Mouse (Mus musculus) kidney, postnatal 0 days (tissue): ENCODE data around the gene Rnf150. TPM values are rescaled to one million over a fixed set of nuclear protein-coding genes. Genes with fewer than 3 reads are reported as not detected.

Experiments used
- ATAC-seq: fragments of 200-750 bp; cut with Nextera tagmentation; replicated peaks from 2 replicates; pipeline ENCODE4 v1.8.0; 2017; ENCODE audit warnings: low read depth, moderate number of reproducible peaks, moderate TSS enrichment, moderate library complexity; ENCODE audit not compliant: low FRiP score
- DNase-seq: peaks from one replicate; pipeline ENCODE4 v3.0.0-alpha.2; 2016; ENCODE audit warnings: low spot score
- H3K27ac ChIP-seq: fragments of 300-500 bp; sonication (generic); 2 replicates; pipeline ENCODE4 v1.5.1; 2014; ENCODE audit warnings: mild to moderate bottlenecking
- H3K27me3 ChIP-seq: fragments of 300-500 bp; sonication (generic); 2 replicates; pipeline ENCODE4 v1.6.1; 2014; ENCODE audit warnings: low read length, mixed read lengths; ENCODE audit not compliant: insufficient read depth
- H3K36me3 ChIP-seq: fragments of 300-500 bp; sonication (generic); 2 replicates; pipeline ENCODE4 v1.6.1; 2014; ENCODE audit warnings: low read length, mixed read lengths; ENCODE audit not compliant: insufficient read depth
- H3K4me1 ChIP-seq: fragments of 300-500 bp; sonication (generic); replicated peaks from 2 replicates; pipeline ENCODE4 v1.6.1; 2014; ENCODE audit warnings: antibody characterized with exemption, low read length, mixed read lengths; ENCODE audit not compliant: insufficient read depth
- H3K4me2 ChIP-seq: fragments of 300-500 bp; sonication (generic); 2 replicates; pipeline ENCODE4 v1.6.1; 2014; ENCODE audit warnings: mild to moderate bottlenecking, low read length, moderate library complexity, mixed read lengths
- H3K4me3 ChIP-seq: fragments of 300-500 bp; sonication (generic); replicated peaks from 2 replicates; pipeline ENCODE4 v1.5.1; 2014; ENCODE audit warnings: low read depth, low read length
- H3K9ac ChIP-seq: fragments of 300-500 bp; sonication (generic); 2 replicates; pipeline ENCODE4 v1.6.1; 2014; ENCODE audit warnings: low read depth, low read length
- H3K9me3 ChIP-seq: fragments of 300-500 bp; sonication (generic); replicated peaks from 2 replicates; pipeline ENCODE4 v1.6.1; 2016; ENCODE audit warnings: low read length, inconsistent platforms, mixed read lengths
- CTCF ChIP-seq: IDR thresholded peaks from 2 replicates; pipeline ENCODE4 v1.5.1; 2016; ENCODE audit warnings: antibody characterized with exemption, low read depth, mild to moderate bottlenecking, moderate library complexity
- WGBS: fragments of 180-500 bp; shearing (Covaris S2); extraction: QIAGEN DNeasy Blood & Tissue Kit; methylation state at CpG from one replicate; pipeline ENCODE4 v1.1.7; 2014; 5-methylcytosine and 5-hydroxymethylcytosine counted together
- polyA plus RNA-seq: library from polyadenylated mRNA; unstranded; fragments of >200 nt; fragmentation: Nextera tagmentation; extraction: Ambion mirVana; gene quantifications from 2 replicates; pipeline ENCODE4 v1.2.1, GENCODE M21; 2015

The Rnf150 gene
- polyA plus RNA-seq = 1.3 and 1.5 TPM in 2 replicates

DNA sequence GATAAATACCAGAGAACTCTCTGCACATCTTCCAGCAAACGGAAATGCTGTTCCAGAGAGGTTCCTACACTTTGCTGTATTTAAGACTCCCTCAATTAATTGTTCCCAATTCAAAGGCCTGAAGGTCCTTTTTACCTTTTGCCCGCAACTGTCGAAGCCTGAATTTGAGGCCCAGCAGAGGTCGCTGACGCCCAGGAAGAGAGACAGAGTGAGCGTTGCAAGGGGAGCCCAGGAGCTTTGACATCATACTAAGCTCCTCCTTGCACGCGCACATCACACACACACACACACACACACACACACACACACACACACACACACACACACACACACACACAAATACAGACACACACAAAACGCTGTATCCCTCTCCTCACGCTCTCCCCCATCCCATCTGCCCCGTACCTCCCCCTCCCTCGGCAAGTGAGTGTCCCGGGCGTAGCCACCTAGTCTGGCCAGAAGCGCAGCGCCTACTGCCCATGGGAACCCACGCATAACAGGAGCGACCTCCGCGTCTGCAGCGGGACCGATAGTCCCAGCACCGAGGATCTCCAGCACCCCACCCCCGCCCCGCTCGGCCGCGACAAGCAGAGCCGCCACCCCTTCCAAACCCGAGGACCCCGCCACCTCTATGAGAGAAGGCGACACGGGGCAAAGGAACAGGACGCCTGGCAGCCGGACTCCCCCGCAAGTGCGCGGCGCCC, at the start of gene Rnf150:
Gene Rnf150 (plus strand): TSS at position 316 of the 704 bp plus-strand sequence.
- H3K27ac ChIP-seq = peak within 1 kb of the TSS; percentile 42
- no peaks in the 10 kb centered on the region for H3K27me3 ChIP-seq
- H3K4me3 ChIP-seq = peak within 1 kb of the TSS; percentile 80
- H3K4me1 ChIP-seq = no peaks in the 10 kb centered on the region
- TF ChIP-seq CTCF = peak; percentile 82
- H3K9me3 ChIP-seq = no peaks in the 10 kb centered on the region
- WGBS = 1% methylated on average over 39 of the region's 39 CpGs
- ATAC-seq (peak; percentile 74), DNase-seq (peak; percentile 95)
- H3K4me2 ChIP-seq = peak within 1 kb of the TSS; percentile 81
- H3K36me3 ChIP-seq = no peaks in the 10 kb centered on the region
- peak within 1 kb of the TSS; percentile 69 for H3K9ac ChIP-seq

DNA sequence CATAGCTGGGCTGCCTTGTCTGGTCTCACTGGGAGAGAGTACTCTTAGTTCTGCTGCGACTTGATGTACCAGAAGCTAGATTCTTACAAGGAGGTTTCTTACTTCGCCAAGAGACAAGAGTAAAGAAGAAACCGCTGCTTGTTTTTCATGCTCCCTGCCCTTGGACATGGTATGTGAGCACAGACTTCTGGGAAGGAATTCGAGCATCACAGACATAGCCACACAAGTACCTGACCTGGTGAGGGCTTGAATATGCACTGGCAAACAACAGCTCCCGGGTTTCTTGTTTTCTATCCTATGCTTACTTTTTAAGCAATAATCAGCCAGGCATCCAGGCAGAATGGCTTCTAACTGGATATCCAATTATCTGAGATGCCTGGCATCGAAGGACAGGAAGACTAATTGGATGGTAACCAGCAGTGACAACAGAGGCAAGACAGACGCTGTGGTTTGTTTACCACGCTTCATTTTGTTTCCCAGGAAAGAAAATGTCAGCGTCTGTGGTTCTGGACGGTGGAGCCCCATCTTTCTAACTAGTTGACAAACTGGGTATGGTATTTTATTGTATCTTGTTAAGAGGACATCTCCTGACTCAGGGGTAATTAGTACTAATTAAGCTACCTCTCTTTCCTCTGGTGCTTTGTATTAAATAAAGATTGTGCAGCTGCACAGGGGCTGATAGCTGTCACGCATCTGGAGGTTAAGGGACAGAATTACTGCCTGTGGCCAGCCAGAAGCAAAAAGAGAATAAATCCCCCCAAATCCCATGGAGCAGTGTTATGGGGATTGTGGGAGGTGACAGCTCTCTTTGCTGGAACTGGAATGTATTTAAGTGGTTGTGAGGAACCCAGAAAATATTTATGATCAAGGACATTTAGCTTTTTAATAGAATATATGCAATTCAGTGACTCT, 36.8 kb upstream of the Rnf150 start:
- no peak overlapping the region for H3K27ac ChIP-seq
- no peaks in the 10 kb centered on the region for H3K36me3 ChIP-seq
- no peak for ATAC-seq
- no peaks in the 10 kb centered on the region for H3K27me3 ChIP-seq
- no peak for TF ChIP-seq CTCF
- H3K4me1 ChIP-seq = no peaks in the 10 kb centered on the region
- no peak overlapping the region for H3K4me3 ChIP-seq
- peak; percentile 36 for DNase-seq
- no peak overlapping the region for H3K4me2 ChIP-seq
- 49% methylated on average over 11 of the region's 11 CpGs for WGBS
- H3K9ac ChIP-seq = no peak overlapping the region
- H3K9me3 ChIP-seq = no peaks in the 10 kb centered on the region

DNA sequence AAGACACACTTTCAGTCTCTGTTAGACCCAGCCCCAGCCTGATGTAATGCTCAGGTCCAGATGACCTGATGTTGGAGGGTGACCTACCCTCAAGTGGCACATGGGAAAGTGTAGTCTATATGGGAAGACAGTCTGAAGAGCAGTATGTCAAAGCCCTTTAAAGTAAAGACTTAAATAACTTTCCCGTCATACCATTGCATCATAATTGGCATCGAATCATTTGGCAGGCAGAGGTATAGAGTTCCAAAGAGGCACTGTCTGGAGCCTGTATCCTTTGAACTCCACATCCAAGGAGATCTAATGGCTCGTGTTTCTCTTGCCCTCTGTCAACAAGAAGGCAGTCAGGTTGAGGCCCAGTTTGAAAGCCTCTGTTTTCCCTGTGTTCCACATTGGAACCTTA, 22.7 kb upstream of the Rnf150 start:
- TF ChIP-seq CTCF = no peak
- ATAC-seq (no peak), DNase-seq (no peak)
- no peaks in the 10 kb centered on the region for H3K36me3 ChIP-seq
- H3K4me3 ChIP-seq = no peak overlapping the region
- no peak overlapping the region for H3K27ac ChIP-seq
- no peaks in the 10 kb centered on the region for H3K9me3 ChIP-seq
- no peaks in the 10 kb centered on the region for H3K27me3 ChIP-seq
- WGBS = 65% methylated on average over 3 of the region's 3 CpGs
- H3K4me1 ChIP-seq = no peaks in the 10 kb centered on the region
- H3K4me2 ChIP-seq = no peak overlapping the region
- H3K9ac ChIP-seq = no peak overlapping the region

DNA sequence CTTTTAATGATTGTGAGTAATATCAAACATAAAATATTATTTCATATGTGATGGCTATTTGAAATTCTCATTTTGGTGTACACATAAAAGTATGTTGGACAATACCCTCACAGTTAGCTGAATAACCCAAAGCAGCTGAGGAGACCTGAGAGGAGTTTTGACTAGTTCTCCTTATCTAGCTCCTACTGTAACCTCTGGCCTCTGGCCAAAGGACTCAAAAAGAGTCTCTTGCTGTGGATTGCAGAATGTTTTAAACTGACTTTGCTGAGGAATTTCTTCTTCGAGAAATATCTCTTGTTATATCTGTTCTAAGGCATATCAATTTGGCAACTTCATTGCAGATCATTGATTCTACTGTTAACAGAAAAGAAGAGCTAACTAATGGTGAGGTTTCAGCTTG, 22.2 kb upstream of the Rnf150 start:
- ATAC-seq (no peak), DNase-seq (no peak)
- no peak overlapping the region for H3K27ac ChIP-seq
- WGBS = 46% methylated on average over 1 of the region's 1 CpGs
- H3K4me2 ChIP-seq = no peak overlapping the region
- no peak overlapping the region for H3K9ac ChIP-seq
- no peaks in the 10 kb centered on the region for H3K36me3 ChIP-seq
- no peaks in the 10 kb centered on the region for H3K27me3 ChIP-seq
- no peak for TF ChIP-seq CTCF
- H3K4me1 ChIP-seq = no peaks in the 10 kb centered on the region
- no peaks in the 10 kb centered on the region for H3K9me3 ChIP-seq
- no peak overlapping the region for H3K4me3 ChIP-seq

DNA sequence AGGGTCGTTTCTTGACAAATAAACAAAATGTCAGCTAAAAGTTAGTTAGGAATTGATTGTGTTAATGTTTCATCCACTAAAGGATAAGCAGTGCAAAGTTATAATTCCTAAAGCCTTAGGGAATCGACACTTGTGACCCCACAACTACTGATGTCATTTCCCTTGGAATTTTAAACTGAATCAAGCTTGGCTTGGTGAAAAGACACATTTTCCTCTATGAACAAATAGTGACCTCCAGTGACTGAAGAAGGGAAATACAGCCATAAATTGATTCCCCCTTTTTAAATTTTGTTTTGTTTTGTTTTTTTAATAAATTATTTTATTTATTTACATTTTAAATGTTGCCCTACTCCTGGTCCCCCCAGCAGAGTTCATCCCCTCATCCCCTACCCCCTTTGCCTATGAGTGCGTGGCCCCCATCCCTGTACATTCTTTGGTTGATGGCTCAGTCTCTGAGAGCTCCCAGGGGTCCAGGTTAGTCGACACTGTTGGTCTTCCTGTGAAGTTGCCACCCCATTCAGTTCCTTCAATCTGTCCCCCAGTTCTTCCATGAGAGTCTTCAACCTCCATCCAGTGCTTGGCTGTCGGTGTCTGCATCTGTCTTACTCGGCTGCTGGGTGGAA, 21.5 kb upstream of the Rnf150 start:
- Histone ChIP-seq H3K4me1 (no peaks in the 10 kb centered on the region), H3K4me3 (no peak overlapping the region), H3K9me3 (no peaks in the 10 kb centered on the region), H3K9ac (no peak overlapping the region), H3K36me3 (no peaks in the 10 kb centered on the region), H3K4me2 (no peak overlapping the region), H3K27ac (no peak overlapping the region), H3K27me3 (no peaks in the 10 kb centered on the region)
- DNase-seq (peak; percentile 74), ATAC-seq (no peak)
- TF ChIP-seq CTCF = peak; percentile 77
- WGBS = 47% methylated on average over 6 of the region's 6 CpGs

DNA sequence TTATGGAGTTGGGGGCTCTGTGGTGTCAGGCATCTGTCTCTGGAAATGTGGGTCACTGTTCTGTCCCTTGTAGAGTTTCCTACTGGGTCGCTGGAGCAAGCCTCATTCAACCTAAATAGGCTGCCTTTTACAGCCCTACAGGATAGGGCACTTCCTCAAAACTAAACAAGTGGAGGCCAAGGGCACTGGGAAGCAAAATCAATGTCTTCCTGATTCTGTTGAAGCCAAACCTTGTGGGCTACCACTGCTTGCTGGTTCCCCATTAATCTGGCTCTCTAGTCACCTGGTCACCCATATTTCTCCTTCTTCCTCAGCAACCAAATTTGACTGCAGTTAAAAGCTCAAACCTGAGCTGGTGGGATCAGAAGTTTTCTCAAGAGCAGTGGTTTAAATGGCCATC, 19.5 kb upstream of the Rnf150 start:
- no peak for ATAC-seq
- H3K9me3 ChIP-seq = no peaks in the 10 kb centered on the region
- H3K27me3 ChIP-seq = no peaks in the 10 kb centered on the region
- no peak for DNase-seq
- H3K4me1 ChIP-seq = no peaks in the 10 kb centered on the region
- no peaks in the 10 kb centered on the region for H3K36me3 ChIP-seq
- no peak overlapping the region for H3K4me3 ChIP-seq
- H3K9ac ChIP-seq = no peak overlapping the region
- H3K27ac ChIP-seq = no peak overlapping the region
- no peak for TF ChIP-seq CTCF
- no peak overlapping the region for H3K4me2 ChIP-seq
- WGBS = 22% methylated on average over 1 of the region's 1 CpGs
